ENCODE assay signal across 8 mouse cellular contexts in the genomic region with DNA sequence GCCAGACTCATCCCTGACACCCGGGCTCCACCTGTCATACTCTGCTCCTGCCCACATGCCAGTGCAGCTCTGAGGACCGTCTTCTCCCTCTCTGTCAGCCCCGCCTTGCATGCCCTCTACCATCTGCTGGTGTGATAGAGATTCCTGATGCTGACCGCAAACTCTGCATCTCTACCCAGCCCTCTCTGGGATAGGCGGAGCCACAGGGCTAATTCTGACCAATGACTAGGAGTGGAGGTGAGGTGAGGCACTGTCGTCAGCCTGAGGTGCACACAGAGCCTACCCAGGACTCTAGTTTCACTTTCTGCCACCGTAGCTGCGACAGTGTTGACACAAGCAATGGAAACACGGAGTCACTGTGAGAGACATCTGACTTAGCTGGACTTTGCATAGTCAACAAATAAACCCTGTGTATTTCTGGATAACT. TPM values are rescaled to one million over a fixed set of nuclear protein-coding genes. Genes with fewer than 3 reads are reported as not detected.
A peak's percentile ranks its signal among the peaks of the same experiment; 100 is the strongest.
DNase-seq lines count a peak whose midpoint lies in the region; ATAC-seq lines count a peak whose summit lies in the region.

No protein-coding gene starts in this region.

- no peaks in the 10 kb centered on the region for H3K9me3 ChIP-seq in intestine, embryonic 16.5 days (ENCODE audit: control insufficient read depth, low read length)
- H3K9me3 ChIP-seq in liver, embryonic 11.5 days (ENCODE audit: control insufficient read depth, low read length) = no peaks in the 10 kb centered on the region

- no peaks in the 10 kb centered on the region for H3K27me3 ChIP-seq in intestine, embryonic 16.5 days (replicated peaks; ENCODE audit: control insufficient read depth, insufficient read depth, low read length)
- H3K27me3 ChIP-seq in liver, embryonic 11.5 days (replicated peaks; ENCODE audit: control insufficient read depth, insufficient read depth, low read length) = peaks cover 11% of the 10 kb centered on the region

- H3K4me1 ChIP-seq in intestine, embryonic 16.5 days (ENCODE audit: control insufficient read depth, insufficient read depth, low read length) = peaks cover 18% of the 10 kb centered on the region
- H3K4me1 ChIP-seq in liver, embryonic 11.5 days (replicated peaks; ENCODE audit: control insufficient read depth, insufficient read depth, low read length) = peaks cover 15% of the 10 kb centered on the region

- peak; percentile 96 for ATAC-seq in common myeloid progenitor, adult 5-6 weeks (replicated peaks; ENCODE audit: low read depth, poor library complexity, severe bottlenecking)
- ATAC-seq in granulocyte monocyte progenitor cell, adult 5-6 weeks (replicated peaks; ENCODE audit: poor library complexity, severe bottlenecking) = peak; percentile 96
- ATAC-seq in intestine, embryonic 16.5 days = peak; percentile 97
- ATAC-seq in liver, embryonic 11.5 days (replicated peaks; ENCODE audit: low FRiP score) = peak; percentile 95
- ATAC-seq in monocyte, adult 5-6 weeks (replicated peaks; ENCODE audit: insufficient number of reproducible peaks, low FRiP score, low TSS enrichment, poor library complexity, severe bottlenecking) = peak; percentile 89

- peak overlapping the region; percentile 68 for H3K4me2 ChIP-seq in intestine, embryonic 16.5 days (ENCODE audit: low read depth, low read length)
- peak overlapping the region; percentile 71 for H3K4me2 ChIP-seq in liver, embryonic 11.5 days

- DNase-seq in 3T3-L1 (ENCODE audit: low read depth, low spot score) = peak; percentile 96
- peak; percentile 91 for DNase-seq in T-cell, adult 2 months (ENCODE audit: low spot score)
- DNase-seq in liver, embryonic 11.5 days (ENCODE audit: low spot score) = peak; percentile 63
- DNase-seq in thymus, postnatal 10 days (ENCODE audit: low spot score in 2 of 2) = peak; percentile 58 to 61

- H3K36me3 ChIP-seq in intestine, embryonic 16.5 days (ENCODE audit: control insufficient read depth, insufficient read depth, low read length) = no peaks in the 10 kb centered on the region
- 0 out of 2 replicates have a peak, but pooled peaks cover 3% of the 10 kb centered on the region for H3K36me3 ChIP-seq in liver, embryonic 11.5 days (ENCODE audit: control insufficient read depth, insufficient read depth, low read length)

- 4% methylated on average over 9 of the region's 9 CpGs for WGBS in intestine, embryonic 16.5 days
- 1% methylated on average over 9 of the region's 9 CpGs for WGBS in liver, embryonic 11.5 days

- peak overlapping the region; percentile 82 for H3K27ac ChIP-seq in intestine, embryonic 16.5 days (ENCODE audit: low read length)
- peak overlapping the region; percentile 50; the same call in 1 of the 2 replicates for H3K27ac ChIP-seq in liver, embryonic 11.5 days (ENCODE audit: low read depth, low read length)

- peak overlapping the region; percentile 35 for H3K9ac ChIP-seq in intestine, embryonic 16.5 days (ENCODE audit: low read depth, low read length)
- H3K9ac ChIP-seq in liver, embryonic 11.5 days (ENCODE audit: low read depth, low read length) = peak overlapping the region; percentile 48; the same call in 1 of the 2 replicates

- peak overlapping the region; percentile 38 for H3K4me3 ChIP-seq in intestine, embryonic 16.5 days (ENCODE audit: low read length)
- H3K4me3 ChIP-seq in liver, embryonic 11.5 days (ENCODE audit: low read depth, low read length) = peak overlapping the region; percentile 47

RNA-seq across cellular contexts. Expression of a gene that starts 10.1 kb away (rescaled TPM):
- total RNA-seq in common myeloid progenitor, adult 5-6 weeks (2017) = 0.58 and 1.8 TPM in 2 replicates
- not detected in 2 replicates for total RNA-seq in granulocyte monocyte progenitor cell, adult 5-6 weeks (2014; fragmentation: Nextera tagmentation)
- total RNA-seq in granulocyte monocyte progenitor cell, adult 5-6 weeks (2017) = 0.56 and 3.2 TPM in 2 replicates
- polyA plus RNA-seq in intestine, embryonic 16.5 days (2015; fragmentation: Nextera tagmentation; extraction: Ambion mirVana) = 0.61 and 0.75 TPM in 2 replicates
- 1.2 TPM in 2 replicates for polyA plus RNA-seq in liver, embryonic 11.5 days (2014; fragmentation: Nextera tagmentation; extraction: Ambion mirVana)
- 0.29 to 1.8 TPM (median 1.7 TPM) in 3 replicates for total RNA-seq in monocyte, adult 5-6 weeks (2017)

RNA-seq across cellular contexts. Expression of a gene that starts 48.1 kb away (rescaled TPM):
- 46.4 and 76.0 TPM in 2 replicates for total RNA-seq in common myeloid progenitor, adult 5-6 weeks (2017)
- 127 and 167 TPM in 2 replicates for total RNA-seq in granulocyte monocyte progenitor cell, adult 5-6 weeks (2014; fragmentation: Nextera tagmentation)
- 58.5 and 61.0 TPM in 2 replicates for total RNA-seq in granulocyte monocyte progenitor cell, adult 5-6 weeks (2017)
- 120 and 132 TPM in 2 replicates for polyA plus RNA-seq in intestine, embryonic 16.5 days (2015; fragmentation: Nextera tagmentation; extraction: Ambion mirVana)
- polyA plus RNA-seq in liver, embryonic 11.5 days (2014; fragmentation: Nextera tagmentation; extraction: Ambion mirVana) = 124 and 135 TPM in 2 replicates
- total RNA-seq in monocyte, adult 5-6 weeks (2017) = 23.0 to 45.8 TPM (median 34.5 TPM) in 3 replicates

RNA-seq across cellular contexts. Expression of a gene that starts 48.3 kb away (rescaled TPM):
- total RNA-seq in common myeloid progenitor, adult 5-6 weeks (2017) = 17.1 and 17.3 TPM in 2 replicates
- 18.1 and 35.3 TPM in 2 replicates for total RNA-seq in granulocyte monocyte progenitor cell, adult 5-6 weeks (2014; fragmentation: Nextera tagmentation)
- 7.1 and 14.7 TPM in 2 replicates for total RNA-seq in granulocyte monocyte progenitor cell, adult 5-6 weeks (2017)
- polyA plus RNA-seq in intestine, embryonic 16.5 days (2015; fragmentation: Nextera tagmentation; extraction: Ambion mirVana) = 25.9 and 29.4 TPM in 2 replicates
- 26.1 and 38.3 TPM in 2 replicates for polyA plus RNA-seq in liver, embryonic 11.5 days (2014; fragmentation: Nextera tagmentation; extraction: Ambion mirVana)
- total RNA-seq in monocyte, adult 5-6 weeks (2017) = 5.1 to 16.4 TPM (median 6.8 TPM) in 3 replicates

Comparison
In these comparisons a context has a peak if more than half of its experiments do, and no peak if none do; other contexts are left out.
1. Peak in every context shown above with its lines: DNase-seq, ATAC-seq, H3K4me3 ChIP-seq and H3K27ac ChIP-seq.